12 mouse cellular contexts compared by ENCODE assay signal in the genomic region with DNA sequence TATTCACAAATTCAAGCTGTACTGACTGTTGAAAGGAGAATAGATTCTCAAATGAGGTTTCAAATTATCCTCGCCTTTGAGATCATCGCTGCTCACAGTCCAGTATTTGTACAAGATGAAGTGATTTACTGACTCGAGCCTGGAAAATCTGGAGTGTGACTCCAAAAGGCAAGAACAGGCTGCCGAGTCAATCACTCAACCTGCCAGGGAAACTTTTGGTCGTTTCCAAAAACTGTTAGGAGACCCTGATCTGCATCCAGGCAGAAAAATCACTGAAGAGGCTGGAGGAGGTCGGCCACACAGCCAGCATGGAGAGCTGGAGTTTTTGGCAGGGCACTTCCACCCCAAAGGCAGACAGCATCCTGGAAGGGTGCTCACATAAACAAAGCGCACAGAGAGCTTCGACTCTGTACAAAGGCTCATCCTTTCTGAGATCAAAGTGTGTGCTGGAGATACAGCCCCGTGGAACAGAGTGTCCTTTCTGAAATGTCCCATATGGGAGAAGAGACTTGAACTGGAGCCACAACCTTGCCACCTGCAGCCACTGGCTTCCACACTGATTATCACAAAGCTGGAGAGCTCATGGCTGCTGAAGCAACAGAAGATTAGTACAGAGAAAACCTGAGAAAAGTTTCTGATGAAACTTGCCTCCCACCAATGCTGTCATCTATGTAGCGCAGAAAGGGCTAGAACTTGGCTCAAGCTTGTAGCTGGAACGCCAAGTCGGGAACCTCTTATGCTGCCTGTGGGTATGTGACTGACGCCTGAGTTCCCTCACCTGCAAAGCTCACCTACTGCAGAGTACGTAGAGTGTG.
A peak's percentile ranks its signal among the peaks of the same experiment; 100 is the strongest.
DNase-seq lines count a peak whose midpoint lies in the region; ATAC-seq and TF ChIP-seq lines count a peak whose summit lies in the region.
"Had no signal": no experiment of that assay in that cellular context is flagged by ENCODE, and none has a peak within 500 bp of the region (broad histone marks: within the 10 kb centered on the region; RNA-seq: fewer than 3 reads in every experiment).

No protein-coding gene starts in this region.

- no peak for TF ChIP-seq CTCF in intestine, postnatal 0 days (IDR thresholded peaks at IDR 0.05; ENCODE audit: low read depth)

- no peak overlapping the region for H3K4me3 ChIP-seq in hindbrain, embryonic 16.5 days (ENCODE audit: low read length)
- no peak overlapping the region for H3K4me3 ChIP-seq in hindbrain, embryonic 12.5 days
- no peak overlapping the region for H3K4me3 ChIP-seq in embryonic facial prominence, embryonic 13.5 days
- H3K4me3 ChIP-seq in intestine, postnatal 0 days (ENCODE audit: low read depth, low read length) = no peak overlapping the region
- H3K4me3 ChIP-seq: liver, embryonic 13.5 days had no signal

- H3K4me2 ChIP-seq in hindbrain, embryonic 16.5 days (ENCODE audit: low read length) = no peak overlapping the region
- no peak overlapping the region for H3K4me2 ChIP-seq in hindbrain, embryonic 12.5 days (replicated peaks)
- no peak overlapping the region for H3K4me2 ChIP-seq in embryonic facial prominence, embryonic 13.5 days
- no peak overlapping the region for H3K4me2 ChIP-seq in intestine, postnatal 0 days (replicated peaks; ENCODE audit: low read depth)
- H3K4me2 ChIP-seq: liver, embryonic 13.5 days had no signal

- intact Hi-C loops in left cerebral cortex, postnatal 36 days (cut with DNase I) = no loop called here

- H3K9me3 ChIP-seq in hindbrain, embryonic 16.5 days (ENCODE audit: control insufficient read depth, low read length) = no peaks in the 10 kb centered on the region
- no peaks in the 10 kb centered on the region for H3K9me3 ChIP-seq in hindbrain, embryonic 12.5 days (replicated peaks)
- H3K9me3 ChIP-seq in embryonic facial prominence, embryonic 13.5 days = no peaks in the 10 kb centered on the region
- no peaks in the 10 kb centered on the region for H3K9me3 ChIP-seq in intestine, postnatal 0 days (ENCODE audit: control insufficient read depth)
- H3K9me3 ChIP-seq: liver, embryonic 13.5 days had no signal

- H3K27ac ChIP-seq in hindbrain, embryonic 16.5 days (ENCODE audit: low read depth, low read length) = no peak overlapping the region
- no peak overlapping the region for H3K27ac ChIP-seq in hindbrain, embryonic 12.5 days
- peak overlapping the region; percentile 61 for H3K27ac ChIP-seq in embryonic facial prominence, embryonic 13.5 days
- peak overlapping the region; percentile 10; the same call in 1 of the 2 replicates for H3K27ac ChIP-seq in intestine, postnatal 0 days (ENCODE audit: low read depth, low read length)
- H3K27ac ChIP-seq: liver, embryonic 13.5 days had no signal

- ATAC-seq in hindbrain, embryonic 16.5 days = peak; percentile 40; the same call in 1 of the 2 replicates
- no peak for ATAC-seq in hindbrain, embryonic 12.5 days (ENCODE audit: low FRiP score)
- no peak for ATAC-seq in embryonic facial prominence, embryonic 13.5 days (ENCODE audit: insufficient number of reproducible peaks, insufficient read depth, low FRiP score, low TSS enrichment, low read depth)
- ATAC-seq in intestine, postnatal 0 days = no peak

- peak; percentile 81 for DNase-seq in NIH3T3 (ENCODE audit: low read depth)
- no peak for DNase-seq in thymus, postnatal 25 days
- no peak for DNase-seq in left cerebral cortex, postnatal 36 days (ENCODE audit: low spot score in 2 of 2)
- DNase-seq in frontal cortex, adult 2 months (ENCODE audit: extremely low spot score in 1 of 2, low spot score in 1 of 2) = no peak
- DNase-seq: adrenal gland, postnatal 25 days; cerebellum, adult 2 months; kidney, adult 11 months; liver, embryonic 13.5 days had no signal

- H3K27me3 ChIP-seq in hindbrain, embryonic 16.5 days (replicated peaks; ENCODE audit: control insufficient read depth, insufficient read depth, low read length) = no peaks in the 10 kb centered on the region
- H3K27me3 ChIP-seq in hindbrain, embryonic 12.5 days = no peaks in the 10 kb centered on the region
- H3K27me3 ChIP-seq in embryonic facial prominence, embryonic 13.5 days = no peaks in the 10 kb centered on the region
- H3K27me3 ChIP-seq in intestine, postnatal 0 days (replicated peaks; ENCODE audit: control insufficient read depth, insufficient read depth, low read length) = no peaks in the 10 kb centered on the region
- H3K27me3 ChIP-seq: liver, embryonic 13.5 days had no signal

- WGBS in hindbrain, embryonic 16.5 days = 71% methylated on average over 14 of the region's 14 CpGs
- WGBS in hindbrain, embryonic 12.5 days = 77% methylated on average over 14 of the region's 14 CpGs
- WGBS in embryonic facial prominence, embryonic 13.5 days = 72% methylated on average over 14 of the region's 14 CpGs
- 57% methylated on average over 14 of the region's 14 CpGs for WGBS in intestine, postnatal 0 days

- H3K9ac ChIP-seq in hindbrain, embryonic 16.5 days (ENCODE audit: low read depth, low read length) = no peak overlapping the region
- no peak overlapping the region for H3K9ac ChIP-seq in hindbrain, embryonic 12.5 days
- no peak overlapping the region for H3K9ac ChIP-seq in embryonic facial prominence, embryonic 13.5 days
- no peak overlapping the region for H3K9ac ChIP-seq in intestine, postnatal 0 days (ENCODE audit: low read depth, low read length)
- H3K9ac ChIP-seq: liver, embryonic 13.5 days had no signal

- H3K4me1 ChIP-seq in hindbrain, embryonic 16.5 days (ENCODE audit: control insufficient read depth, insufficient read depth, low read depth, low read length) = peaks cover 2% of the 10 kb centered on the region; the same call in 1 of the 2 replicates
- H3K4me1 ChIP-seq in hindbrain, embryonic 12.5 days = 0 out of 2 replicates have a peak, but pooled peaks cover 7% of the 10 kb centered on the region
- peaks cover 39% of the 10 kb centered on the region for H3K4me1 ChIP-seq in embryonic facial prominence, embryonic 13.5 days
- H3K4me1 ChIP-seq in intestine, postnatal 0 days (replicated peaks; ENCODE audit: control insufficient read depth, insufficient read depth, low read length) = 0 out of 2 replicates have a peak, but pooled peaks cover 4% of the 10 kb centered on the region
- H3K4me1 ChIP-seq: liver, embryonic 13.5 days had no signal

- H3K36me3 ChIP-seq in hindbrain, embryonic 16.5 days (ENCODE audit: control insufficient read depth, insufficient read depth, low read length) = no peaks in the 10 kb centered on the region
- H3K36me3 ChIP-seq in hindbrain, embryonic 12.5 days = no peaks in the 10 kb centered on the region
- no peaks in the 10 kb centered on the region for H3K36me3 ChIP-seq in embryonic facial prominence, embryonic 13.5 days
- H3K36me3 ChIP-seq in intestine, postnatal 0 days (ENCODE audit: control insufficient read depth, insufficient read depth) = no peaks in the 10 kb centered on the region
- H3K36me3 ChIP-seq: liver, embryonic 13.5 days had no signal

Comparison
In these comparisons a context has a peak if more than half of its experiments do, and no peak if none do; other contexts are left out.
1. H3K27ac ChIP-seq: peak in embryonic facial prominence, embryonic 13.5 days (single experiment) and intestine, postnatal 0 days (single experiment); none in hindbrain, embryonic 16.5 days (single experiment) and hindbrain, embryonic 12.5 days (single experiment).